Mouse (Mus musculus) embryonic facial prominence, embryonic 10.5 days (tissue): ENCODE measurements around the gene Tmprss4. TPM values are rescaled to one million over a fixed set of nuclear protein-coding genes. Genes with fewer than 3 reads are reported as not detected.

Experiments used
- DNase-seq: peaks from one replicate; pipeline ENCODE4 v3.0.0-alpha.2; 2017; ENCODE audit warnings: low spot score
- H3K27ac ChIP-seq: fragments of 300-500 bp; sonication (generic); replicated peaks from 2 replicates; pipeline ENCODE4 v1.5.1; 2016; ENCODE audit warnings: mild to moderate bottlenecking
- H3K27me3 ChIP-seq: fragments of 300-500 bp; sonication (generic); replicated peaks from 2 replicates; pipeline ENCODE4 v1.6.1; 2016; ENCODE audit warnings: low read depth, mild to moderate bottlenecking; ENCODE audit not compliant: poor library complexity, severe bottlenecking
- H3K36me3 ChIP-seq: fragments of 300-500 bp; sonication (generic); replicated peaks from 2 replicates; pipeline ENCODE4 v1.6.1; 2016; ENCODE audit warnings: mild to moderate bottlenecking, moderate library complexity
- H3K4me1 ChIP-seq: fragments of 300-500 bp; sonication (generic); 2 replicates; pipeline ENCODE4 v1.6.1; 2016
- H3K4me3 ChIP-seq: fragments of 300-500 bp; sonication (generic); 2 replicates; pipeline ENCODE4 v1.5.1; 2016; ENCODE audit warnings: mild to moderate bottlenecking, moderate library complexity
- H3K9me3 ChIP-seq: fragments of 300-500 bp; sonication (generic); 2 replicates; pipeline ENCODE4 v1.6.1; 2016; ENCODE audit warnings: mild to moderate bottlenecking
- WGBS: fragments of 180-500 bp; shearing (Covaris S2); methylation state at CpG from one replicate; pipeline ENCODE4 v1.1.7; 2016; 5-methylcytosine and 5-hydroxymethylcytosine counted together
- polyA plus RNA-seq: library from polyadenylated mRNA; unstranded; fragments of >200 nt; fragmentation: Nextera tagmentation; extraction: Ambion mirVana; gene quantifications from 2 replicates; pipeline ENCODE4 v1.2.1, GENCODE M21; 2016

Gene Tmprss4
- polyA plus RNA-seq, 1 experiment from 2014 or later = 0.37 TPM

DNA sequence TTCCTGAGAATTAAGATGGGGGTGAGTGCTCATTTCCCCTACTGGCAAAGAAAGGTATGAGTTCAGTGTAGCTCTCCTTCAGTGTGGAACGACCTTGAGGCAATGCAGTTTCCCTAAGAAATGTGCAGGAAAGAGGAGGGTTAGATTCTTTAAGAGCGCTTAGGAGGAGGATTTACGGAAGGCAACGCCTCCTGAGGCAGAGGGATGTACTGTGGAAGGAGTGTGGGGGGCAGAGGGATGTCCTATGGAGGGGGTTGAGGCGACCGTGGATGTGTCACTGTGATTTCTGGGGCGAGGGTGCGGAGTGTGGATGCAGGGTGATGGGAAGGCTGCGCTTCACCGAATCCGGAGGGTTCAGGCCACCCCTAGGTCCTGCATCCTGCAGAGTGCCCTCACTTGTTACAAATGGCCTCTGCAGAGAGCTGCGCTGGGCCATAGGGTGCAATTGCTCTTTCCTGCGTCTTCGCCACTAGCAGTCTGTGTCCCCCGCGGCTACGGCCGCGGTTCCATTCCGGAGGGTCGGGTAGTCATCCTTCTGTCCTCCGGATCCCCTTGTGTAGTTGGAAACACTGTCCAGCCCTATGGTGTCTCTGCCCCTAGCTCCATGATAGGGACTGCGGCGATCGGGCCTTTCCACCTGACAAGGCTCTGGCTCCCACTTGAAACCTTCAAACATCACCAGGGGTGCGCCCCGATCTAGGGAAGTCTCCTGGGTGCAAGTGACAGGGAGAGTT is 58.2 kb downstream of the Tmprss4 start:
- peak; percentile 25 for DNase-seq
- peaks cover 94% of the 10 kb centered on the region for H3K27me3 ChIP-seq
- peak overlapping the region; percentile 50 for H3K4me3 ChIP-seq
- no peak overlapping the region for H3K27ac ChIP-seq
- H3K36me3 ChIP-seq = no peaks in the 10 kb centered on the region
- no peaks in the 10 kb centered on the region for H3K9me3 ChIP-seq
- 4% methylated on average over 27 of the region's 27 CpGs for WGBS
- peaks cover 22% of the 10 kb centered on the region for H3K4me1 ChIP-seq

- H3K27me3 ChIP-seq = peaks cover 98% of the 10 kb centered on the region
- H3K9me3 ChIP-seq = no peaks in the 10 kb centered on the region
- no peak overlapping the region for H3K4me3 ChIP-seq
- no peaks in the 10 kb centered on the region for H3K36me3 ChIP-seq
- no peak overlapping the region for H3K27ac ChIP-seq
- peaks cover 44% of the 10 kb centered on the region for H3K4me1 ChIP-seq
- WGBS = 58% methylated on average over 3 of the region's 3 CpGs
- no peak for DNase-seq
Measured at GRCm38 (mm10) chr9:45142686-45143085, 61.2 kb downstream of the Tmprss4 start.

DNA sequence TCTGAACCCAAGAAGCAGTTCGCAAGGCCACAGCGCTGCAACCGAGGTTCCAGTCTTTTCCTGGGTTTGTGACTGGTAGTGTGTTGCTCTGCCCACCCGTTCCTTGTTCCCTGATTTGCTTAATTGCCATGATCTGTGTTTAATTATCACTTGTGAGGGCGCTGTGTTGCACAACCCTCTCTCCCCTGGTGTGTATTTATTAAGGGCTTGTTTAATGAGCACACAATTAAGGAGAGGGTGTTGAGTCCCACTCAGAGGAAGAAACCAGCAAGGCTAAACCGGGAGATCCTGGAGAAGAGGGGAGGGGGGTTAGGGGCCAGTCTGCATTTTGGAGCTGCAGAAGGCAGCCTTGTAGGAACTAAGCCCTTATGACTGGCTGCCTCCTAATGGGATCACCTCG is 62.9 kb downstream of the Tmprss4 start:
- H3K27me3 ChIP-seq = peaks cover 100% of the 10 kb centered on the region
- H3K4me3 ChIP-seq = no peak overlapping the region
- H3K9me3 ChIP-seq = no peaks in the 10 kb centered on the region
- H3K4me1 ChIP-seq = peaks cover 60% of the 10 kb centered on the region
- WGBS = 41% methylated on average over 7 of the region's 7 CpGs
- H3K27ac ChIP-seq = no peak overlapping the region
- no peaks in the 10 kb centered on the region for H3K36me3 ChIP-seq
- DNase-seq = no peak

DNA sequence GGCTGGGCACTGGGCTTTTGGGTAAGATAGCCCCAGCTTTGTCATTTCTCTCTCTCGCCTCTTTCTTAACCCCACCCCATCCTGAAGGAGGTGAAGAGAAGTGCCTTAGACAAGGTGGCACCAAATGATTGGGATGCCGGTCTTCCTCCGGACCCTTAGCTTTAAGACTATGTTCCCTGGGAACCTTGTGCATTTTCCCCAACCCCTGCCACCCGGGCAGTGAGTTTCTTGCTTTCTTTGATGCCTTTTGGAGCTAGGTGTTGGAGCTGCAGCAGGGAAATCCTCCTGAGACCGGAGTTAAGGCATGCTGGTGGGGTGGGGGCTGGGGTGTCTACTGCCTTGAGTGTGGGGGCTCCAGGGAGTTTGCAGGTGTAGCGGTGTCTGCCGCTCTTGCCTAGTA is 64.8 kb downstream of the Tmprss4 start:
- Histone ChIP-seq H3K4me3 (peak overlapping the region; percentile 66), H3K36me3 (no peaks in the 10 kb centered on the region), H3K27me3 (peaks cover 100% of the 10 kb centered on the region), H3K27ac (no peak overlapping the region; the same call in 1 of the 2 replicates), H3K4me1 (peaks cover 70% of the 10 kb centered on the region), H3K9me3 (no peaks in the 10 kb centered on the region)
- WGBS = 3% methylated on average over 7 of the region's 7 CpGs
- no peak for DNase-seq

GRCm38 (mm10) chr9:45138191-45139032 is 65.5 kb downstream of the Tmprss4 start, which contains the start of gene Scn4b:
Gene Scn4b (plus strand): TSS chr9:45138395.
- Histone ChIP-seq H3K27me3 (peaks cover 100% of the 10 kb centered on the region), H3K9me3 (no peaks in the 10 kb centered on the region), H3K4me1 (peaks cover 75% of the 10 kb centered on the region), H3K4me3 (peak within 1 kb of the TSS; percentile 66), H3K27ac (no peak within 1 kb of the TSS; the same call in 1 of the 2 replicates), H3K36me3 (no peaks in the 10 kb centered on the region)
- WGBS = under 1% methylated on average over 76 of the region's 76 CpGs
- DNase-seq = peak; percentile 75

GRCm38 (mm10) chr9:45136442-45137169 is 67.3 kb downstream of the Tmprss4 start:
- Histone ChIP-seq H3K36me3 (no peaks in the 10 kb centered on the region), H3K27ac (peak overlapping the region; percentile 48), H3K27me3 (peaks cover 96% of the 10 kb centered on the region), H3K4me1 (peaks cover 72% of the 10 kb centered on the region), H3K9me3 (no peaks in the 10 kb centered on the region), H3K4me3 (peak overlapping the region; percentile 29; the same call in 1 of the 2 replicates)
- peak; percentile 65 for DNase-seq
- WGBS = 3% methylated on average over 7 of the region's 7 CpGs

- Histone ChIP-seq H3K4me1 (peaks cover 56% of the 10 kb centered on the region), H3K27me3 (peaks cover 85% of the 10 kb centered on the region)
Measured at GRCm38 (mm10) chr9:45133484-45134310, 70.2 kb downstream of the Tmprss4 start.

GRCm38 (mm10) chr9:45130119-45130518 is 73.8 kb downstream of the Tmprss4 start:
- peaks cover 59% of the 10 kb centered on the region for H3K27me3 ChIP-seq
- 92% methylated on average over 3 of the region's 3 CpGs for WGBS
- H3K4me1 ChIP-seq = peaks cover 28% of the 10 kb centered on the region
- no peak overlapping the region for H3K27ac ChIP-seq
- H3K9me3 ChIP-seq = no peaks in the 10 kb centered on the region
- H3K4me3 ChIP-seq = no peak overlapping the region
- DNase-seq = no peak
- peaks cover 6% of the 10 kb centered on the region; the same call in 1 of the 2 replicates for H3K36me3 ChIP-seq

More at GRCm38 (mm10) chr9:45133484-45134310, 70.2 kb downstream of the Tmprss4 start:
- H3K4me3 ChIP-seq = no peak overlapping the region
- WGBS = 25% methylated on average over 5 of the region's 5 CpGs
- no peak overlapping the region for H3K27ac ChIP-seq
- H3K9me3 ChIP-seq = no peaks in the 10 kb centered on the region
- DNase-seq = peak; percentile 66
- no peaks in the 10 kb centered on the region for H3K36me3 ChIP-seq

DNA sequence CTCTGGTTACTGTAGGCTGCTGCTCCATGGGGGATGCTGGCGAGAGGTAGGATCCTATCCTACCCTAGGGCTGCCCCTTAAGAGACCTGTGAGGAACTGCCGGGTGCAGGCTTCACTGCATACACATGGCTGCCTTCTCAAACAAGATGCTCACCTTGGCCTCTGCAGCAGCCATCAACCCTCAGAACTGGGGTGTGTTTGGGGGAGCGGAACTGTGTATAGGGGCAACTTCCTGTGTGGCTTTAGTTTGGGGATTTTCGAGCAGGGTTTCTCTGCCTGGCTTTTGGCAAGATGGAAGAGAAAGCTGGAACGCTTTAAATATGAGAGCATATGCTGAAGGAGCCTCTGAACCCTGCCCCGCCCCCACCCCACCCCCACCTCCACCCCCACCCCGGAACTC is 77.0 kb downstream of the Tmprss4 start:
- no peaks in the 10 kb centered on the region for H3K9me3 ChIP-seq
- no peak overlapping the region for H3K27ac ChIP-seq
- WGBS = 54% methylated on average over 7 of the region's 7 CpGs
- peaks cover 6% of the 10 kb centered on the region; the same call in 1 of the 2 replicates for H3K36me3 ChIP-seq
- peaks cover 45% of the 10 kb centered on the region for H3K27me3 ChIP-seq
- H3K4me1 ChIP-seq = peaks cover 18% of the 10 kb centered on the region
- no peak for DNase-seq
- no peak overlapping the region for H3K4me3 ChIP-seq

DNA sequence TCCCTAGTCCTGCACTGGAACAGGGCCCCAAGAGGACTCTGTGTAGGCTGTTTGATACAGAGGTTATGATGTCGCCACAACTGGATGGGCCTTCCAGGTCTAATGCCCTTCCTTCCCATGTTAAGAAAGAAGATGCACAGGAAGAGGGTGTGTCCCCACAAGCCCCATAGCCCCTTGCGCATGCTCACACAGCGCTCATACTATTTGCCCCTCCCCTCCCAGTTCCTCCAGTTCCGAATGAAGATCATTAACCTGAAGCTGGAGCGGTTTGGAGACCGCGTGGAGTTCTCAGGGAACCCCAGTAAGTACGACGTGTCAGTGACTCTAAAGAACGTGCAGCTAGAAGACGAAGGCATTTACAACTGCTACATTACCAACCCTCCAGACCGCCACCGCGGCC is 78.7 kb downstream of the Tmprss4 start:
- Histone ChIP-seq H3K4me1 (peaks cover 25% of the 10 kb centered on the region), H3K36me3 (peaks cover 6% of the 10 kb centered on the region; the same call in 1 of the 2 replicates), H3K27ac (no peak overlapping the region), H3K9me3 (no peaks in the 10 kb centered on the region), H3K4me3 (no peak overlapping the region), H3K27me3 (peaks cover 53% of the 10 kb centered on the region)
- DNase-seq = no peak
- 91% methylated on average over 14 of the region's 14 CpGs for WGBS
